In the genomic region with DNA sequence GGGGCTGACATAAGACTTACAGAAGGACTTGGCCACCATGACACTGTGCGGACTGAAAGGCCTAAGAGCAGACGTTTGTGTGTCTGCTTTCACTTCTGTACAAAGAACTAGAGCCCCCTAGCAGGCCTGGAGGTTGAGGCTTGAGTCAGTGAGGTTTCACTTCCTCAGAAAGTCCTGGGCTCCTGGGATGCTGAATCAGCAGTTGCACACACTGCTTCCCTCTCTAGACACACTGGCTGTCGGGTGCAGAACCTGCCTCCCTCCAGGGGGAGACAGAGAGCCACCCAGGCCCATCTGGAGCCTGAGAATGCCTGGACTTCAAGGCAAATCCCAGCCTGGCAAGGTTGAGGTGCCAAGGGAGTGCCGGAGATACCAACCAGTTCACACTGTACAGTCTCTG, we compare ENCODE assay signal across 8 mouse cellular contexts. TPM values are rescaled to one million over a fixed set of nuclear protein-coding genes. Genes with fewer than 3 reads are reported as not detected.
A peak's percentile ranks its signal among the peaks of the same experiment; 100 is the strongest.
DNase-seq lines count a peak whose midpoint lies in the region; ATAC-seq and TF ChIP-seq lines count a peak whose summit lies in the region.

No protein-coding gene starts in this region.

- H3K27me3 ChIP-seq in liver, embryonic 12.5 days (replicated peaks) = peaks cover 60% of the 10 kb centered on the region
- no peaks in the 10 kb centered on the region for H3K27me3 ChIP-seq in kidney, embryonic 15.5 days
- no peaks in the 10 kb centered on the region for H3K27me3 ChIP-seq in limb, embryonic 15.5 days
- H3K27me3 ChIP-seq in thymus, adult 2 months (ENCODE audit: control insufficient read depth, insufficient read depth, low read length) = no peaks in the 10 kb centered on the region

- H3K4me1 ChIP-seq in liver, embryonic 12.5 days = peaks cover 18% of the 10 kb centered on the region
- peaks cover 38% of the 10 kb centered on the region for H3K4me1 ChIP-seq in kidney, embryonic 15.5 days
- H3K4me1 ChIP-seq in limb, embryonic 15.5 days = peaks cover 40% of the 10 kb centered on the region
- H3K4me1 ChIP-seq in thymus, adult 2 months (replicated peaks; ENCODE audit: control insufficient read depth, insufficient read depth, low read length) = peaks cover 12% of the 10 kb centered on the region

- 0 out of 2 replicates have a peak, but pooled peaks have one; percentile 41 for TF ChIP-seq CTCF in thymus, adult 2 months (IDR thresholded peaks at IDR 0.05; ENCODE audit: borderline replicate concordance, control insufficient read depth, extremely low read depth, insufficient read depth, low read length, poor library complexity)

- ATAC-seq in liver, embryonic 12.5 days = no peak
- no peak; the same call in 1 of the 2 replicates for ATAC-seq in kidney, embryonic 15.5 days (replicated peaks; ENCODE audit: low FRiP score)
- no peak for ATAC-seq in limb, embryonic 15.5 days (ENCODE audit: insufficient number of reproducible peaks, low FRiP score, low TSS enrichment, low read depth)

- no peak overlapping the region for H3K4me3 ChIP-seq in liver, embryonic 12.5 days
- no peak overlapping the region for H3K4me3 ChIP-seq in kidney, embryonic 15.5 days (replicated peaks)
- H3K4me3 ChIP-seq in limb, embryonic 15.5 days = no peak overlapping the region
- no peak overlapping the region for H3K4me3 ChIP-seq in thymus, adult 2 months (ENCODE audit: control insufficient read depth, insufficient read depth, low read length)

- no peak overlapping the region for H3K9ac ChIP-seq in liver, embryonic 12.5 days
- H3K9ac ChIP-seq in kidney, embryonic 15.5 days = no peak overlapping the region
- H3K9ac ChIP-seq in limb, embryonic 15.5 days = no peak overlapping the region

- H3K9me3 ChIP-seq in liver, embryonic 12.5 days (replicated peaks) = no peaks in the 10 kb centered on the region
- no peaks in the 10 kb centered on the region for H3K9me3 ChIP-seq in kidney, embryonic 15.5 days (replicated peaks)
- H3K9me3 ChIP-seq in limb, embryonic 15.5 days = no peaks in the 10 kb centered on the region

- no peak overlapping the region for H3K27ac ChIP-seq in liver, embryonic 12.5 days
- H3K27ac ChIP-seq in kidney, embryonic 15.5 days = peak overlapping the region; percentile 58
- H3K27ac ChIP-seq in limb, embryonic 15.5 days = peak overlapping the region; percentile 72
- H3K27ac ChIP-seq in thymus, adult 2 months (ENCODE audit: control insufficient read depth, insufficient read depth, low read length) = no peak overlapping the region

- 39% methylated on average over 4 of the region's 4 CpGs for WGBS in liver, embryonic 12.5 days (ENCODE audit: insufficient replicate concordance)
- 59% methylated on average over 4 of the region's 4 CpGs for WGBS in kidney, embryonic 15.5 days
- WGBS in limb, embryonic 15.5 days = 60% methylated on average over 4 of the region's 4 CpGs
- WGBS in thymus, adult 2 months = 29% methylated on average over 4 of the region's 4 CpGs

- peak; percentile 70 for DNase-seq in liver
- peak; percentile 81 for DNase-seq in cerebellum, adult 11-12 months
- DNase-seq in gastrocnemius, postnatal 4 days (ENCODE audit: low spot score in 2 of 2) = peak; percentile 40 to 69
- peak; percentile 56 for DNase-seq in ovary, adult 18-20 months (ENCODE audit: low spot score)
- peak; percentile 44 for DNase-seq in thymus, adult 2 months

- H3K4me2 ChIP-seq in liver, embryonic 12.5 days = no peak overlapping the region
- no peak overlapping the region for H3K4me2 ChIP-seq in kidney, embryonic 15.5 days
- H3K4me2 ChIP-seq in limb, embryonic 15.5 days = no peak overlapping the region

- H3K36me3 ChIP-seq in liver, embryonic 12.5 days = no peaks in the 10 kb centered on the region
- H3K36me3 ChIP-seq in kidney, embryonic 15.5 days = no peaks in the 10 kb centered on the region
- H3K36me3 ChIP-seq in limb, embryonic 15.5 days = no peaks in the 10 kb centered on the region
- H3K36me3 ChIP-seq in thymus, adult 2 months (ENCODE audit: control insufficient read depth, insufficient read depth, low read length) = no peaks in the 10 kb centered on the region

- TF ChIP-seq POLR2A in thymus, adult 2 months (IDR thresholded peaks at IDR 0.05; ENCODE audit: control insufficient read depth, extremely low read depth, insufficient read depth, low read length, poor library complexity) = no peak

RNA-seq across cellular contexts. Expression of a gene that starts 3.1 kb away (rescaled TPM):
- polyA plus RNA-seq in liver, embryonic 12.5 days (2016; fragmentation: Nextera tagmentation; extraction: Ambion mirVana) = 0.37 and 1.1 TPM in 2 replicates
- total RNA-seq in gastrocnemius, postnatal 4 days (2021) = 10 to 100 TPM; 64.5 to 81.3 TPM
- polyA plus RNA-seq in kidney, embryonic 15.5 days (2015; fragmentation: Nextera tagmentation; extraction: Ambion mirVana) = 6.1 and 9.3 TPM in 2 replicates
- polyA plus RNA-seq in limb, embryonic 15.5 days (2015; fragmentation: Nextera tagmentation; extraction: Ambion mirVana) = 55.8 and 102 TPM in 2 replicates
- polyA plus RNA-seq in thymus, adult 2 months (2012; rRNA removed) = 0.33 and 0.35 TPM in 2 replicates

RNA-seq across cellular contexts. Expression of a gene that starts 14.4 kb away (rescaled TPM):
- polyA plus RNA-seq in liver, embryonic 12.5 days (2016; fragmentation: Nextera tagmentation; extraction: Ambion mirVana) = 1.4 and 1.5 TPM in 2 replicates
- total RNA-seq in gastrocnemius, postnatal 4 days (2021) = 10 to 100 TPM in 1 of 2 experiments, 1 to 10 TPM in 1; 9.7 to 12.8 TPM
- polyA plus RNA-seq in kidney, embryonic 15.5 days (2015; fragmentation: Nextera tagmentation; extraction: Ambion mirVana) = 1.7 and 2.2 TPM in 2 replicates
- 9.8 and 13.6 TPM in 2 replicates for polyA plus RNA-seq in limb, embryonic 15.5 days (2015; fragmentation: Nextera tagmentation; extraction: Ambion mirVana)
- polyA plus RNA-seq in thymus, adult 2 months (2012; rRNA removed) = 9.0 and 9.5 TPM in 2 replicates

RNA-seq across cellular contexts. Expression of a gene that starts 38.8 kb away (rescaled TPM):
- 0.06 and 0.16 TPM in 2 replicates for polyA plus RNA-seq in liver, embryonic 12.5 days (2016; fragmentation: Nextera tagmentation; extraction: Ambion mirVana)
- under 1 TPM; 0.61 to 0.78 TPM for total RNA-seq in gastrocnemius, postnatal 4 days (2021)
- polyA plus RNA-seq in kidney, embryonic 15.5 days (2015; fragmentation: Nextera tagmentation; extraction: Ambion mirVana) = 7.7 and 8.2 TPM in 2 replicates
- 1.8 and 2.0 TPM in 2 replicates for polyA plus RNA-seq in limb, embryonic 15.5 days (2015; fragmentation: Nextera tagmentation; extraction: Ambion mirVana)
- 6.2 and 6.3 TPM in 2 replicates for polyA plus RNA-seq in thymus, adult 2 months (2012; rRNA removed)

Comparison
In these comparisons a context has a peak if more than half of its experiments do, and no peak if none do; other contexts are left out.
1. H3K27ac ChIP-seq: peak in kidney, embryonic 15.5 days (single experiment) and limb, embryonic 15.5 days (single experiment); none in liver, embryonic 12.5 days (single experiment) and thymus, adult 2 months (single experiment).
2. Peak in every context shown above with its lines, with median percentiles within 50 percentile points of each other: DNase-seq.